Mouse (Mus musculus) lung, postnatal 10 days (tissue): ENCODE data around the gene Appl2.
"Not testable (repeated sequence)": the region's sequence is repeated elsewhere in the genome, so short reads cannot be mapped to it uniquely, and the experiment has no call there.

Experiments used
- DNase-seq: peaks from one replicate; pipeline ENCODE4 v3.0.0; 2021

The Appl2 gene

GRCm38 (mm10) chr10:83648131-83649020 is at the start of gene Appl2:
Appl2 (minus strand) TSS chr10:83648738.
- DNase-seq = peak; percentile 97

GRCm38 (mm10) chr10:83696226-83696625 is 47.7 kb upstream of the Appl2 start:
- no peak for DNase-seq

- DNase-seq = no peak
These were observed 43.8 kb upstream of the Appl2 start for GRCm38 (mm10) chr10:83692175-83692895.

- no peak for DNase-seq
These were observed 39.7 kb upstream of the Appl2 start for GRCm38 (mm10) chr10:83688215-83688614.

- no peak for DNase-seq
These were observed 32.8 kb upstream of the Appl2 start for GRCm38 (mm10) chr10:83681334-83681733.

- DNase-seq = no peak
These were observed 18.0 kb upstream of the Appl2 start for GRCm38 (mm10) chr10:83666556-83666955.

GRCm38 (mm10) chr10:83661925-83662324 is 13.4 kb upstream of the Appl2 start:
- no peak for DNase-seq

GRCm38 (mm10) chr10:83660605-83661004 is 12.1 kb upstream of the Appl2 start:
- no peak for DNase-seq

GRCm38 (mm10) chr10:83654591-83654990 is 6.1 kb upstream of the Appl2 start:
- DNase-seq = no peak

GRCm38 (mm10) chr10:83652205-83652866 is 3.8 kb upstream of the Appl2 start:
- not testable (repeated sequence) for DNase-seq

- DNase-seq = peak; percentile 28
These were observed 499 bp upstream of the Appl2 start for GRCm38 (mm10) chr10:83649037-83649436.

GRCm38 (mm10) chr10:83646351-83646885 is 2.1 kb downstream of the Appl2 start:
- DNase-seq = no peak

- DNase-seq = no peak
These were observed 2.9 kb downstream of the Appl2 start for GRCm38 (mm10) chr10:83645716-83645990.

GRCm38 (mm10) chr10:83644865-83645715 is 3.4 kb downstream of the Appl2 start:
- DNase-seq = peak; percentile 23

GRCm38 (mm10) chr10:83644167-83644566 is 4.4 kb downstream of the Appl2 start:
- no peak for DNase-seq

GRCm38 (mm10) chr10:83641641-83642040 is 6.9 kb downstream of the Appl2 start:
- DNase-seq = peak; percentile 56

GRCm38 (mm10) chr10:83639881-83640386 is 8.6 kb downstream of the Appl2 start:
- no peak for DNase-seq

GRCm38 (mm10) chr10:83637295-83637694 is 11.2 kb downstream of the Appl2 start:
- peak; percentile 88 for DNase-seq

GRCm38 (mm10) chr10:83636191-83636590 is 12.3 kb downstream of the Appl2 start:
- no peak for DNase-seq

- DNase-seq = peak; percentile 56
These were observed 14.1 kb downstream of the Appl2 start for GRCm38 (mm10) chr10:83634461-83634860.

GRCm38 (mm10) chr10:83632806-83633374 is 15.6 kb downstream of the Appl2 start:
- DNase-seq = no peak

GRCm38 (mm10) chr10:83631775-83632174 is 16.8 kb downstream of the Appl2 start:
- no peak for DNase-seq
